13 mouse cellular contexts compared by ENCODE assay signal in the genomic region with DNA sequence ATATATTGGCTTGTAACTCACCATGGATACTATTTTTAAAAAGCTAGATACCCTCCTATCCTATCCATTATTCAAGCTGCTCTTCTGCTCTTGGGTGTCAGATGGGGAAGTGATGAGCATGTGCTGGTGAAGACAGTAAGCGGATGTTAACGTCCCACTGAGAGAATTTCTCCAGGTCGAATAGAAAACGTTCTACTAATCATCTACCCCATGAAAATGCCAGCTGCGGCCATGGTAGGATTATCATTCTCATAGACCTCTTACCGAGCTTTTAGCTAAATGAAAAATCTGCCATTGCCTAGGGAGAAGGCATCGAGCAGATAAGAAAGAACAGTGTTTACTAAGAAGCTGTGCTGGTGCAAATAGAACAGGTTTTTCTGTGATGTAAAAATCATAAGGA.
DNase-seq lines count a peak whose midpoint lies in the region; ATAC-seq lines count a peak whose summit lies in the region.
"Had no signal": no experiment of that assay in that cellular context is flagged by ENCODE, and none has a peak within 500 bp of the region (broad histone marks: within the 10 kb centered on the region; RNA-seq: fewer than 3 reads in every experiment).

No protein-coding gene starts in this region.

- ATAC-seq in hindbrain, embryonic 16.5 days = 0 out of 2 replicates have a peak, but pooled peaks have one; percentile 54
- ATAC-seq in midbrain, embryonic 16.5 days = peak; percentile 64
- no peak for ATAC-seq in granulocyte monocyte progenitor cell, adult 5-6 weeks (replicated peaks; ENCODE audit: poor library complexity, severe bottlenecking)
- no peak for ATAC-seq in kidney, embryonic 14.5 days (ENCODE audit: low FRiP score, low TSS enrichment)
- ATAC-seq: CD4-positive, CD25-positive, alpha-beta regulatory T cell, adult 4 months had no signal

- DNase-seq in left cerebral cortex, postnatal 4 days = peak; percentile 3
- DNase-seq in left cerebral cortex, adult 9 months (ENCODE audit: low spot score in 2 of 2) = no peak
- DNase-seq in right cerebral cortex, postnatal 4 days = no peak
- DNase-seq: adrenal gland, adult 2 months; cerebellum, adult 8-10 months; kidney, adult 9 months; lung, postnatal 14 days; right cerebral cortex, postnatal 25 days had no signal

- H3K4me2 ChIP-seq in hindbrain, embryonic 16.5 days (ENCODE audit: low read length) = peak overlapping the region; percentile 39
- peak overlapping the region; percentile 27 for H3K4me2 ChIP-seq in midbrain, embryonic 16.5 days (ENCODE audit: low read length)
- no peak overlapping the region for H3K4me2 ChIP-seq in kidney, embryonic 14.5 days (replicated peaks; ENCODE audit: low read depth, low read length)

- H3K36me3 ChIP-seq in hindbrain, embryonic 16.5 days (ENCODE audit: control insufficient read depth, insufficient read depth, low read length) = no peaks in the 10 kb centered on the region
- H3K36me3 ChIP-seq in midbrain, embryonic 16.5 days (ENCODE audit: control insufficient read depth, insufficient read depth, low read length) = no peaks in the 10 kb centered on the region
- no peaks in the 10 kb centered on the region for H3K36me3 ChIP-seq in kidney, embryonic 14.5 days (ENCODE audit: control insufficient read depth, insufficient read depth, low read length)

- no peaks in the 10 kb centered on the region for H3K27me3 ChIP-seq in hindbrain, embryonic 16.5 days (replicated peaks; ENCODE audit: control insufficient read depth, insufficient read depth, low read length)
- no peaks in the 10 kb centered on the region for H3K27me3 ChIP-seq in midbrain, embryonic 16.5 days (ENCODE audit: control insufficient read depth, insufficient read depth, low read depth, low read length)
- no peaks in the 10 kb centered on the region for H3K27me3 ChIP-seq in kidney, embryonic 14.5 days (ENCODE audit: control insufficient read depth, insufficient read depth, low read length)

- no peaks in the 10 kb centered on the region for H3K4me1 ChIP-seq in hindbrain, embryonic 16.5 days (ENCODE audit: control insufficient read depth, insufficient read depth, low read depth, low read length)
- H3K4me1 ChIP-seq in midbrain, embryonic 16.5 days (ENCODE audit: control insufficient read depth, insufficient read depth, low read length) = peaks cover 3% of the 10 kb centered on the region; the same call in 1 of the 2 replicates
- no peaks in the 10 kb centered on the region for H3K4me1 ChIP-seq in kidney, embryonic 14.5 days (ENCODE audit: control insufficient read depth, insufficient read depth, low read length)

- intact Hi-C loops in left cerebral cortex, postnatal 4 days (cut with DNase I) = no loop called here

- no peak overlapping the region for H3K9ac ChIP-seq in hindbrain, embryonic 16.5 days (ENCODE audit: low read depth, low read length)
- no peak overlapping the region for H3K9ac ChIP-seq in midbrain, embryonic 16.5 days (ENCODE audit: low read depth, low read length)
- H3K9ac ChIP-seq in kidney, embryonic 14.5 days (ENCODE audit: low read depth, low read length) = no peak overlapping the region

- no peak overlapping the region for H3K27ac ChIP-seq in hindbrain, embryonic 16.5 days (ENCODE audit: low read depth, low read length)
- no peak overlapping the region for H3K27ac ChIP-seq in midbrain, embryonic 16.5 days (ENCODE audit: low read length)
- no peak overlapping the region for H3K27ac ChIP-seq in kidney, embryonic 14.5 days (ENCODE audit: low read depth, low read length)

- no peaks in the 10 kb centered on the region for H3K9me3 ChIP-seq in hindbrain, embryonic 16.5 days (ENCODE audit: control insufficient read depth, low read length)
- H3K9me3 ChIP-seq in midbrain, embryonic 16.5 days (replicated peaks; ENCODE audit: control insufficient read depth, low read length, poor library complexity, severe bottlenecking) = no peaks in the 10 kb centered on the region
- no peaks in the 10 kb centered on the region for H3K9me3 ChIP-seq in kidney, embryonic 14.5 days (ENCODE audit: control insufficient read depth, low read length)

- 18% methylated on average over 7 of the region's 7 CpGs for WGBS in hindbrain, embryonic 16.5 days
- WGBS in midbrain, embryonic 16.5 days = 21% methylated on average over 7 of the region's 7 CpGs
- 66% methylated on average over 7 of the region's 7 CpGs for WGBS in kidney, embryonic 14.5 days

- no peak overlapping the region for H3K4me3 ChIP-seq in hindbrain, embryonic 16.5 days (ENCODE audit: low read length)
- H3K4me3 ChIP-seq in midbrain, embryonic 16.5 days (ENCODE audit: low read depth, low read length) = no peak overlapping the region
- H3K4me3 ChIP-seq in kidney, embryonic 14.5 days (ENCODE audit: low read length) = no peak overlapping the region

Comparison
In these comparisons a context has a peak if more than half of its experiments do, and no peak if none do; other contexts are left out.
1. ATAC-seq: peak in hindbrain, embryonic 16.5 days (single experiment) and midbrain, embryonic 16.5 days (single experiment); none in granulocyte monocyte progenitor cell, adult 5-6 weeks (single experiment) and kidney, embryonic 14.5 days (single experiment).